Comparison of ENCODE assay signal across 8 mouse cellular contexts in the genomic region with DNA sequence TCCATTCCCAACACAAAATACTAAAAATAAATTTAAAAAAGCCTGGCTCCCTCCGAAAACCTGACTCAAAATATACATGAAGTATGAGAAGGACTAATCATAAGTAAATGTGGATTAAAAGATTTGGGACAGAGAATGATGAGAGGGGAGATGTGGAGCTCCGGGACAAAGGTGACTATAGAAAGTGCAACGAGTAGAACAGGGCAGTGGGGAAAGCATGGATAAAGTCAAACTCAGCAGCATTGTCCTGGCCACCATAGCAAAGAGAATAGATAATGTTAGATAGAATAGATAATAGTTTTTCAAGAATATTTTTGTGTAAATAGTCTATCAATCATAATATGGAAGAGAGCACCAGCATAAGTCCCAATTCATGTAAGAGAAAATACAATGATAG. TPM values are rescaled to one million over a fixed set of nuclear protein-coding genes. Genes with fewer than 3 reads are reported as not detected.
DNase-seq lines count a peak whose midpoint lies in the region; ATAC-seq and TF ChIP-seq lines count a peak whose summit lies in the region.

No protein-coding gene starts in this region.

- no peak for DNase-seq in heart, postnatal 25 days (ENCODE audit: low spot score)
- DNase-seq in midbrain, embryonic 14.5 days, result peak; percentile 30
- no peak for DNase-seq in urinary bladder, postnatal 36 days (ENCODE audit: low spot score in 2 of 2)
- no peak for DNase-seq in embryo, embryonic 10.5 days (ENCODE audit: low spot score)
- DNase-seq in frontal cortex, postnatal 10 days (ENCODE audit: low spot score in 2 of 2), result no peak

- intact Hi-C loops in heart, postnatal 25 days (cut with DNase I), result loop anchor here (5.0 kb wide), 3 partner anchors 49 to 374 kb away; a partner anchor contains a TSS

- ATAC-seq in heart, embryonic 14.5 days (ENCODE audit: insufficient number of reproducible peaks, insufficient read depth, low FRiP score, low read depth), result no peak
- peak; percentile 28; the same call in 1 of the 2 replicates for ATAC-seq in hindbrain, embryonic 16.5 days
- ATAC-seq in midbrain, embryonic 14.5 days (ENCODE audit: low FRiP score, low TSS enrichment), result no peak

- H3K27me3 ChIP-seq in heart, embryonic 14.5 days (ENCODE audit: control insufficient read depth, insufficient read depth, low read length), result no peaks in the 10 kb centered on the region
- no peaks in the 10 kb centered on the region for H3K27me3 ChIP-seq in hindbrain, embryonic 16.5 days (replicated peaks; ENCODE audit: control insufficient read depth, insufficient read depth, low read length)
- no peaks in the 10 kb centered on the region for H3K27me3 ChIP-seq in midbrain, embryonic 14.5 days (ENCODE audit: control insufficient read depth, insufficient read depth, low read length)

- H3K4me2 ChIP-seq in heart, embryonic 14.5 days (ENCODE audit: low read length), result peak overlapping the region; percentile 63
- H3K4me2 ChIP-seq in hindbrain, embryonic 16.5 days (ENCODE audit: low read length), result peak overlapping the region; percentile 45
- H3K4me2 ChIP-seq in midbrain, embryonic 14.5 days (ENCODE audit: low read length), result peak overlapping the region; percentile 45

- no peaks in the 10 kb centered on the region for H3K4me1 ChIP-seq in heart, embryonic 14.5 days (ENCODE audit: control insufficient read depth in 2 of 2, insufficient read depth in 2 of 2, low read length in 2 of 2)
- H3K4me1 ChIP-seq in cortical plate, adult 2 months (ENCODE audit: control insufficient read depth, insufficient read depth, low read length), result no peaks in the 10 kb centered on the region; the same call in 1 of the 2 replicates
- H3K4me1 ChIP-seq in hindbrain, embryonic 16.5 days (ENCODE audit: control insufficient read depth, insufficient read depth, low read depth, low read length), result peaks cover 7% of the 10 kb centered on the region
- H3K4me1 ChIP-seq in midbrain, embryonic 14.5 days (ENCODE audit: control insufficient read depth, insufficient read depth, low read length), result peaks cover 6% of the 10 kb centered on the region

- H3K9me3 ChIP-seq in heart, embryonic 14.5 days (ENCODE audit: control insufficient read depth, low read length), result no peaks in the 10 kb centered on the region
- H3K9me3 ChIP-seq in hindbrain, embryonic 16.5 days (ENCODE audit: control insufficient read depth, low read length), result no peaks in the 10 kb centered on the region
- H3K9me3 ChIP-seq in midbrain, embryonic 14.5 days (ENCODE audit: control insufficient read depth, low read length), result no peaks in the 10 kb centered on the region

- peak overlapping the region; percentile 92 for H3K9ac ChIP-seq in heart, embryonic 14.5 days (ENCODE audit: low read length)
- peak overlapping the region; percentile 47; the same call in 1 of the 2 replicates for H3K9ac ChIP-seq in hindbrain, embryonic 16.5 days (ENCODE audit: low read depth, low read length)
- H3K9ac ChIP-seq in midbrain, embryonic 14.5 days (replicated peaks; ENCODE audit: low read length), result peak overlapping the region; percentile 89

- TF ChIP-seq POLR2A in cortical plate, adult 2 months (IDR thresholded peaks at IDR 0.05; ENCODE audit: extremely low read depth, insufficient read depth, low read length), result no peak

- peak overlapping the region in 1 of 2 experiments; percentile 77; a peak in 3 of 4 replicates for H3K4me3 ChIP-seq in heart, embryonic 14.5 days (ENCODE audit: control insufficient read depth in 1 of 2, insufficient read depth in 1 of 2, low read depth in 1 of 2, low read length in 2 of 2)
- peak overlapping the region; percentile 50; the same call in 1 of the 2 replicates for H3K4me3 ChIP-seq in cortical plate, adult 2 months (ENCODE audit: insufficient read depth, low read length)
- peak overlapping the region; percentile 77 for H3K4me3 ChIP-seq in hindbrain, embryonic 16.5 days (ENCODE audit: low read length)
- peak overlapping the region; percentile 68 for H3K4me3 ChIP-seq in midbrain, embryonic 14.5 days (replicated peaks; ENCODE audit: low read depth, low read length)

- WGBS in heart, embryonic 14.5 days, result 69% methylated on average over 3 of the region's 3 CpGs
- WGBS in hindbrain, embryonic 16.5 days, result 58% methylated on average over 3 of the region's 3 CpGs
- WGBS in midbrain, embryonic 14.5 days, result 63% methylated on average over 3 of the region's 3 CpGs

- no peak overlapping the region; a peak in 1 of 4 replicates for H3K27ac ChIP-seq in heart, embryonic 14.5 days (replicated peaks in 1 of 2; ENCODE audit: control insufficient read depth in 1 of 2, insufficient read depth in 1 of 2, low read depth in 2 of 2, low read length in 2 of 2)
- no peak overlapping the region for H3K27ac ChIP-seq in cortical plate, adult 2 months (ENCODE audit: insufficient read depth, low read length)
- H3K27ac ChIP-seq in hindbrain, embryonic 16.5 days (ENCODE audit: low read depth, low read length), result peak overlapping the region; percentile 29; the same call in 1 of the 2 replicates
- H3K27ac ChIP-seq in midbrain, embryonic 14.5 days (replicated peaks; ENCODE audit: low read depth, low read length), result peak overlapping the region; percentile 95

- no peak for TF ChIP-seq CTCF in cortical plate, adult 2 months (IDR thresholded peaks at IDR 0.05; ENCODE audit: extremely low read depth, insufficient read depth, low read length)

- no peaks in the 10 kb centered on the region for H3K36me3 ChIP-seq in heart, embryonic 14.5 days (ENCODE audit: control insufficient read depth, insufficient read depth, low read length)
- no peaks in the 10 kb centered on the region for H3K36me3 ChIP-seq in hindbrain, embryonic 16.5 days (ENCODE audit: control insufficient read depth, insufficient read depth, low read length)
- peaks cover 9% of the 10 kb centered on the region for H3K36me3 ChIP-seq in midbrain, embryonic 14.5 days (ENCODE audit: control insufficient read depth, insufficient read depth, low read length)

RNA-seq across cellular contexts. Expression of a gene that starts 48.7 kb away (rescaled TPM):
- 18.7 and 19.1 TPM in 2 replicates for polyA plus RNA-seq in heart, embryonic 14.5 days (2014; fragmentation: Nextera tagmentation; extraction: Ambion mirVana)
- 1 to 10 TPM; 5.7 to 5.9 TPM for total RNA-seq in heart, postnatal 25 days (2021)
- polyA plus RNA-seq in cortical plate, adult 2 months (2012; rRNA removed), result 9.0 and 10.2 TPM in 2 replicates
- polyA plus RNA-seq in hindbrain, embryonic 16.5 days (2015; fragmentation: Nextera tagmentation; extraction: Ambion mirVana), result 16.5 and 18.1 TPM in 2 replicates
- polyA plus RNA-seq in midbrain, embryonic 14.5 days (2014; fragmentation: Nextera tagmentation; extraction: Ambion mirVana), result 23.5 and 28.1 TPM in 2 replicates

Comparison
In these comparisons a context has a peak if more than half of its experiments do, and no peak if none do; other contexts are left out.
1. H3K27ac ChIP-seq: peak in hindbrain, embryonic 16.5 days (single experiment) and midbrain, embryonic 14.5 days (single experiment); none in heart, embryonic 14.5 days (0 of 2) and cortical plate, adult 2 months (single experiment).
2. Peak in every context shown above with its lines, with median percentiles within 50 percentile points of each other: H3K4me2 ChIP-seq and H3K9ac ChIP-seq.